8 mouse cellular contexts compared by ENCODE assay signal in genomic region chr14:27428973-27429711, GRCm38 (mm10). TPM values are rescaled to one million over a fixed set of nuclear protein-coding genes. Genes with fewer than 3 reads are reported as not detected.
A peak's percentile ranks its signal among the peaks of the same experiment; 100 is the strongest.
DNase-seq lines count a peak whose midpoint lies in the region; ATAC-seq and TF ChIP-seq lines count a peak whose summit lies in the region.

No protein-coding gene starts in this region.

- TF ChIP-seq RAD21 in MEL (IDR thresholded peaks at IDR 0.05; ENCODE audit: low read depth, low read length): no peak

- H3K4me1 ChIP-seq in MEL (ENCODE audit: control insufficient read depth in 1 of 2, insufficient read depth in 2 of 2, low read length in 2 of 2): no peaks in the 10 kb centered on the region
- H3K4me1 ChIP-seq in forebrain, postnatal 0 days (ENCODE audit: insufficient read depth): 0 out of 2 replicates have a peak, but pooled peaks cover 3% of the 10 kb centered on the region

- TF ChIP-seq EP300 in MEL (IDR thresholded peaks at IDR 0.05; ENCODE audit: low read depth in 1 of 2, low read length in 2 of 2): peak in 1 of 2 experiments; percentile 6; a peak in 1 of 4 replicates

- no peaks in the 10 kb centered on the region for H3K27me3 ChIP-seq in MEL (ENCODE audit: control insufficient read depth in 1 of 2, insufficient read depth in 2 of 2, low read length in 2 of 2)
- no peaks in the 10 kb centered on the region for H3K27me3 ChIP-seq in forebrain, postnatal 0 days (ENCODE audit: insufficient read depth, low read length)

- peak; percentile 89 for DNase-seq in MEL (ENCODE audit: low read depth, low spot score)
- peak; percentile 88 to 95 for DNase-seq in cerebellum, adult 18-20 months
- peak; percentile 91 for DNase-seq in forebrain, postnatal 0 days
- DNase-seq in layer of hippocampus, postnatal 10 days (ENCODE audit: low spot score in 2 of 2): peak; percentile 78 to 84
- DNase-seq in lung, postnatal 10 days: peak; percentile 92
- peak; percentile 84 for DNase-seq in ovary, postnatal 36 days (ENCODE audit: low spot score)
- peak; percentile 78 for DNase-seq in thymus, postnatal 25 days

- TF ChIP-seq POLR2A in MEL (IDR thresholded peaks at IDR 0.05; ENCODE audit: control insufficient read depth in 1 of 2, insufficient read depth in 1 of 2, low read depth in 1 of 2, low read length in 2 of 2, poor library complexity in 1 of 2): peak in 1 of 2 experiments; percentile 74; a peak in 2 of 4 replicates

- H3K27ac ChIP-seq in MEL (ENCODE audit: control insufficient read depth, low read depth, low read length): peak overlapping the region; percentile 87
- peak overlapping the region; percentile 100 for H3K27ac ChIP-seq in forebrain, postnatal 0 days (ENCODE audit: low read depth, low read length)

- WGBS in forebrain, postnatal 0 days: 2% methylated on average over 76 of the region's 78 CpGs

- H3K9ac ChIP-seq in MEL (ENCODE audit: control insufficient read depth, low read depth, low read length, poor library complexity, severe bottlenecking): peak overlapping the region; percentile 97
- peak overlapping the region; percentile 98 for H3K9ac ChIP-seq in forebrain, postnatal 0 days

- H3K9me3 ChIP-seq in MEL (replicated peaks; ENCODE audit: insufficient read depth, low read length): no peaks in the 10 kb centered on the region
- 0 out of 2 replicates have a peak, but pooled peaks cover 4% of the 10 kb centered on the region for H3K9me3 ChIP-seq in forebrain, postnatal 0 days (ENCODE audit: low read length)

- peaks cover 11% of the 10 kb centered on the region for H3K79me2 ChIP-seq in MEL (ENCODE audit: control insufficient read depth, insufficient read depth, low read length, poor library complexity)

- no peak for TF ChIP-seq CTCF in MEL (IDR thresholded peaks at IDR 0.05 in 2 of 3, conservative IDR thresholded peaks at IDR 0.05 in 1 of 3; ENCODE audit: control insufficient read depth in 1 of 3, insufficient read depth in 1 of 3, low read depth in 2 of 3, low read length in 3 of 3, poor library complexity in 1 of 3, severe bottlenecking in 1 of 3)
- no peak for TF ChIP-seq CTCF in forebrain, postnatal 0 days (IDR thresholded peaks at IDR 0.05; ENCODE audit: low read depth)

- ATAC-seq in forebrain, postnatal 0 days: peak; percentile 87
- ATAC-seq in hematopoietic stem cell, adult 5-6 weeks (replicated peaks in 1 of 2; ENCODE audit: insufficient read depth in 1 of 2, low FRiP score in 2 of 2, low TSS enrichment in 1 of 2, low read depth in 1 of 2, poor library complexity in 2 of 2, severe bottlenecking in 2 of 2): peak; percentile 47 to 79

- H3K4me3 ChIP-seq in MEL (ENCODE audit: control insufficient read depth in 1 of 2, insufficient read depth in 1 of 2, low read depth in 2 of 2, low read length in 2 of 2): peak overlapping the region; percentile 77 to 92
- peak overlapping the region; percentile 53 for H3K4me3 ChIP-seq in forebrain, postnatal 0 days (ENCODE audit: low read depth, low read length)

- H3K36me3 ChIP-seq in MEL (ENCODE audit: control insufficient read depth in 1 of 2, insufficient read depth in 2 of 2, low read length in 2 of 2): peaks cover 0 to 16% of the 10 kb centered on the region in 2 experiments; a peak in 2 of 4 replicates
- no peaks in the 10 kb centered on the region for H3K36me3 ChIP-seq in forebrain, postnatal 0 days (ENCODE audit: insufficient read depth)

- peak overlapping the region; percentile 85 for H3K4me2 ChIP-seq in forebrain, postnatal 0 days (ENCODE audit: low read depth)

TF ChIP-seq in MEL, 35 proteins besides CTCF, POLR2A, EP300 and RAD21:
- no peak for TF ChIP-seq BHLHE40 (IDR thresholded peaks at IDR 0.05; ENCODE audit: borderline replicate concordance, low read depth, low read length)
- no peak for TF ChIP-seq SMC3 (IDR thresholded peaks at IDR 0.05; ENCODE audit: low read depth, low read length)
- TF ChIP-seq MAX (IDR thresholded peaks at IDR 0.05; ENCODE audit: low read length): 0 out of 2 replicates have a peak, but pooled peaks have one; percentile 25
- TF ChIP-seq USF2 (IDR thresholded peaks at IDR 0.05; ENCODE audit: borderline replicate concordance in 1 of 2, insufficient read depth in 1 of 2, low read depth in 1 of 2, low read length in 2 of 2): no peak
- TF ChIP-seq TAL1 (IDR thresholded peaks at IDR 0.05; ENCODE audit: low read length): no peak
- TF ChIP-seq HCFC1 (IDR thresholded peaks at IDR 0.05; ENCODE audit: low read depth, low read length): no peak
- TF ChIP-seq ZNF384 (IDR thresholded peaks at IDR 0.05; ENCODE audit: low read depth, low read length): no peak
- no peak for TF ChIP-seq POLR2AphosphoS5 (IDR thresholded peaks at IDR 0.05; ENCODE audit: borderline replicate concordance, low read depth, low read length)
- TF ChIP-seq TBP (IDR thresholded peaks at IDR 0.05; ENCODE audit: low read depth, low read length): peak; percentile 50; the same call in 1 of the 2 replicates
- no peak for TF ChIP-seq JUND (IDR thresholded peaks at IDR 0.05; ENCODE audit: low read depth, low read length)
- TF ChIP-seq CHD2 (IDR thresholded peaks at IDR 0.05; ENCODE audit: low read length): no peak
- no peak for TF ChIP-seq MYC (IDR thresholded peaks at IDR 0.05; ENCODE audit: low read depth, low read length)
- TF ChIP-seq MYB (IDR thresholded peaks at IDR 0.05; ENCODE audit: low read depth, low read length): no peak
- peak; percentile 59 for TF ChIP-seq MXI1 (IDR thresholded peaks at IDR 0.05; ENCODE audit: low read depth, low read length)
- no peak; the same call in 1 of the 2 replicates for TF ChIP-seq UBTF (IDR thresholded peaks at IDR 0.05; ENCODE audit: borderline replicate concordance, insufficient read depth, low read depth, low read length)
- peak; percentile 30 for TF ChIP-seq NELFE (IDR thresholded peaks at IDR 0.05; ENCODE audit: low read depth, low read length)
- TF ChIP-seq RCOR1 (IDR thresholded peaks at IDR 0.05; ENCODE audit: low read depth, low read length): no peak
- no peak; the same call in 1 of the 2 replicates for TF ChIP-seq E2F4 (IDR thresholded peaks at IDR 0.05; ENCODE audit: borderline replicate concordance, low read depth, low read length)
- no peak for TF ChIP-seq ETS1 (IDR thresholded peaks at IDR 0.05; ENCODE audit: low read depth, low read length)
- TF ChIP-seq CHD1 (IDR thresholded peaks at IDR 0.05; ENCODE audit: low read depth, low read length): 0 out of 2 replicates have a peak, but pooled peaks have one; percentile 19
- no peak for TF ChIP-seq MEF2A (IDR thresholded peaks at IDR 0.05; ENCODE audit: extremely low read depth, insufficient replicate concordance, low read depth, low read length, poor library complexity, severe bottlenecking)
- TF ChIP-seq GABPA (IDR thresholded peaks at IDR 0.05; ENCODE audit: low read depth, low read length): no peak
- no peak for TF ChIP-seq ZKSCAN1 (IDR thresholded peaks at IDR 0.05; ENCODE audit: low read depth, low read length)
- no peak for TF ChIP-seq ELF1 (IDR thresholded peaks at IDR 0.05; ENCODE audit: low read depth, low read length)
- no peak for TF ChIP-seq ZMIZ1 (IDR thresholded peaks at IDR 0.05; ENCODE audit: low read depth, low read length)
- TF ChIP-seq POLR2AphosphoS2 (IDR thresholded peaks at IDR 0.05; ENCODE audit: low read length): no peak
- TF ChIP-seq ZC3H11A (IDR thresholded peaks at IDR 0.05; ENCODE audit: low read depth, low read length): no peak
- TF ChIP-seq GATA1 (IDR thresholded peaks at IDR 0.05; ENCODE audit: low read depth, low read length): no peak
- TF ChIP-seq TCF12 (IDR thresholded peaks at IDR 0.05; ENCODE audit: low read depth, low read length): peak; percentile 9
- 0 out of 2 replicates have a peak, but pooled peaks have one; percentile 30 for TF ChIP-seq SIN3A (IDR thresholded peaks at IDR 0.05; ENCODE audit: low read length)
- TF ChIP-seq MAFK (IDR thresholded peaks at IDR 0.05; ENCODE audit: borderline replicate concordance, low read depth, low read length): no peak
- TF ChIP-seq NRF1 (IDR thresholded peaks at IDR 0.05; ENCODE audit: insufficient read depth, low read depth, low read length, poor library complexity, severe bottlenecking): peak; percentile 53
- TF ChIP-seq KAT2A (conservative IDR thresholded peaks at IDR 0.05; ENCODE audit: low read depth, low read length): no peak
- TF ChIP-seq MAZ (IDR thresholded peaks at IDR 0.05; ENCODE audit: low read depth, low read length): no peak
- TF ChIP-seq USF1 (IDR thresholded peaks at IDR 0.05; ENCODE audit: low read depth, low read length): no peak

RNA-seq across cellular contexts. Expression of gene Fam208a, which starts 0.5 kb away (rescaled TPM):
- 7.9 and 8.7 TPM in 2 replicates for total RNA-seq in MEL (2012; rRNA removed)
- 10 to 100 TPM in 1 of 2 experiments, 1 to 10 TPM in 1; 3.2 to 25.4 TPM for polyA plus RNA-seq in MEL (2012; ENCODE audit: insufficient read depth in 1 of 2, insufficient read length in 2 of 2, low read depth in 1 of 2, low replicate concordance in 2 of 2, missing spikeins in 1 of 2)
- total RNA-seq in forebrain, postnatal 0 days (2014; rRNA removed): 43.2 and 50.9 TPM in 2 replicates
- 5.3 and 8.1 TPM in 2 replicates for polyA plus RNA-seq in forebrain, postnatal 0 days (2015; fragmentation: Nextera tagmentation; extraction: Ambion mirVana)
- 39.2 and 48.5 TPM in 2 replicates for total RNA-seq in hematopoietic stem cell, adult 5-6 weeks (2017)
- 10 to 100 TPM; 26.6 to 29.3 TPM for total RNA-seq in layer of hippocampus, postnatal 10 days (2021)

Comparison
In these comparisons a context has a peak if more than half of its experiments do, and no peak if none do; other contexts are left out.
1. Peak in every context shown above with its lines: DNase-seq, ATAC-seq, H3K4me3 ChIP-seq and H3K27ac ChIP-seq.